Mouse (Mus musculus) skeletal muscle tissue, adult 2 months (tissue): ENCODE results near the gene Gm21983.

Experiments
- DNase-seq: peaks from one replicate; pipeline ENCODE4 v3.0.0-alpha.2; 2012; ENCODE audit warnings: low read depth, low spot score

Gene Gm21983

GRCm38 (mm10) chr7:27160921-27161320 lies 20.0 kb downstream of the Gm21983 start:
- DNase-seq: no peak

GRCm38 (mm10) chr7:27159882-27160281 lies 21.0 kb downstream of the Gm21983 start:
- DNase-seq: peak; percentile 83

DNA sequence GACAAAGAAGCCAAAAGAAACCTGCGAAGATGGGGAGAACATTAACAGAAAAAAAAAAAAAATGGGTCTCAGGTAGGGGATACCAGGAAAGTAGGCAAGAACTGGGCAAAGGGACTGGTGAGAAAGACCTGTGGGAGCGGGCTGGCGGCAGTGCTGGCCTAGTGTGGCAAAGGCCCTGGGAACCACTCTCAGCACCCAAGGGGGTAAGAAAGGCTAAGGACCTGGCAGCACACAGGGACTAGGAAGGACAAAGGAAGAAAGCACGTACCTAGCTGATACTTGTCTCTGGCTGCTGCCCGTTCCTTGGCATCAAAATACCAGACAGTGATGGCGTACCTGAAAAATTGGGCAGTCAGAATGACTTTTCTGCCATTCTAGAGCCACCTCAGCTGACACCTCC lies 21.6 kb downstream of the Gm21983 start:
- DNase-seq: no peak

- no peak for DNase-seq
Measured at GRCm38 (mm10) chr7:27158171-27158570, 22.7 kb downstream of the Gm21983 start.

DNA sequence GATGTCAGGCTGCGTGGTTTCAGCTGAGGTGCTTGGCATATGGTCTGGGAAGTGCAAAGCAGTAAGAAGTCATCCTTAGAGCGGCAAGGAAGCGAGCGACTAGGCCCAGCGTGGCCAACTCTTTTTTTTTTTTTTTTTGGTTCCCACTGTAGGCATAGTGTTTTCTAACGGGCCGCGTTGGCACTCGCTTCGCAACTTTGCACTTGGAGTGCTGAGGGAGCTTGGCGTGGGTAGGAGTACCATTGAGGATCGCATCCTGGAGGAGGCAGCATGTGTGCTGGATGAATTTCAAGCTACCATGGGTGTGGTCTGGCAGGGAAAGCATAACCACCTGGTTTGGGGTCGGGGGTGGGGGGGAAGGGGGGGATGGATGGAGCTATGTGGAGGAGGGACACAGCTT lies 24.9 kb downstream of the Gm21983 start:
- no peak for DNase-seq

DNA sequence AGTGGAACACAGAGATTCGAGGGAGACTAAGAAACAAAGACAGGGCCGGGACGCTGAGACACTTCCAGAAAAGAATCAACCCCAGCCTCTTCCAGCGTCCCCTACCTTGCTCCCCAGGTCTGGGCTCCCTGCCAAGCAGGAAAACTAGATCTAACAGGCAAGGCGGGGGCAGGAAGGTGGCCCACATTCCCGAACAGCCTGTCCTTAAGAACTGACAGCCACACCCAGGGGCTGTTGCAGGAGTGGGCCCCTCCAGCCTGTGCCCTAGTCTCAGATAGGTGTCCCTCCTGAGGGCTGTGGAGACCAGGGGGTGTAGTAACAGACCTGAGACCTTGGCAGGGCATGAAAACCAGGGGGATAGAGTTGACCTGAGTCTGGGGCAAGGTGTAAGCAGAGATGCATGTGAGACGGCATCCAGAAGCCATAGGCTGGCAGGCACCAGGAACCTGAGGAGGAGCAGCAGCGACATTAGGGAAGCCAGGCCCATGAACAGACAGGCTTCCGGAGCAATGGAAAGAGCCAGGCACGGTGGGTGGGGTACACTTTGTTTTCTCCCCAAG lies 27.6 kb downstream of the Gm21983 start, which contains the start of gene Cyp2t4:
Gene Cyp2t4, plus strand, starts transcription at position 510 of the 560 bp plus-strand sequence.
- DNase-seq: no peak

DNA sequence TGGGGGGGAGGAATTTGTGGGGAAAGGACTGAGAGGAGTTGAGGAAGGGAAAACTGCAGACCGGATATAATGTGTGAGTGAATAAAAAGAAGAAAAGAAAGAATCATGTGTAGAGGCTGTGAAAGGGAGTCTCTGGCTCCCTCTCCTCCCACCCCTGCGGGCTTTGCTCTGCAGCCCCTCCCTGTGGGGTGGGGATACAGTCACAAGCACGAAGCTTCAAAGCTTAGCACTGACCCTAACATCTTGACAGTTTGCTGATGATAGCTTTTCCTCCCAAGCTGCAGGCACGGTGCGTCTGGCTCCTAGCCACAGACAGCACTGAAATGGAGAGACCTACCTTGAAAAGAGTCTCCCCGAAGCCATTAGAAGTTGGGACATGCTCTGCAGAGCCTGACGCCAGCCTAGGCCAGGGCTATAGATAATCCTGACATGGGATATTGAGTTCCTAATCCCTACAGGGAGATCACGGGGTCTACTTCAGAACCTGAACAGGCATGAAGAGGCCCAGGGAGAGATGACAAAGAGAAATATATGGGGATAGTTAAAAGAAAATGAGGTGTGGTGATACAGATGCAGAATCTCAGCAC lies 44.4 kb downstream of the Gm21983 start:
- no peak for DNase-seq

- no peak for DNase-seq
Measured at GRCm38 (mm10) chr7:27133757-27134156, 47.1 kb downstream of the Gm21983 start.

DNA sequence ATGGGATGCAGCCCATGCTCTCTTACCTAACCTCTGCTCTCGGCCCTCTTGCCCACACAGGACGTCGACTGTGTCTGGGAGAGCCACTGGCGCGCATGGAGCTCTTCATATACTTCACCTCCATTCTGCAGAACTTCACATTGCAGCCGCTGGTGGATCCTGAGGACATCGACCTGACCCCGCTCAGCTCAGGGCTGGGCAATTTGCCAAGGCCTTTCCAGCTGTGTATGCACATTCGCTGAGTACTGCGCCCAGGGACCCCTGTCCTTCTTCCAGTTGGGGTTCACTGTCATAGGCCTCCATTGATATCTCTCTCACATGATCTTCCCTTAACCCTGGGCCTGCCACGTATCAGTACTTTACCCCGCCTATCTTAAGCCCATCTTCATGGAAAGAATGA lies 47.7 kb downstream of the Gm21983 start:
- no peak for DNase-seq

DNA sequence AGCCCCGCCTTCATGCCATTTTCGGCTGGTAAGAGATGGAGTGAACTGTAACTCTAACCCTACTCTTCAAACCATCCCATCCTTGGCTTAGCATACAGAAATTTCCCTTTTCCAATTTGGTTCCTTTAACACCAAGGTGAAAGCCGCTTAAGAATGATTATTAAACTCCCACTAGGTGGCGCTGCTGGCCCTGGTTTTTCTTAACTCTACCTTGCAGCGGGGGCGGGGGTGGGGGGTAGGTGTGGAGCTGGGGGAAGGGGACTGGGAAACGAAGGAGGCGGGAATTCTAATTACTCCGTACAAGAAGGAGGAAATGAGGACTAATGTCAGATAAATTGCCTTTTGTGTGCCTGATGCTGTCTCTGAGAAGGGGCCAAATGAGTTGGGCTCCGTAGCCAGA lies 48.3 kb downstream of the Gm21983 start:
- DNase-seq: peak; percentile 30

GRCm38 (mm10) chr7:27131387-27131786 lies 49.5 kb downstream of the Gm21983 start:
- DNase-seq: no peak

- DNase-seq: no peak
Measured at GRCm38 (mm10) chr7:27130521-27131370, 50.1 kb downstream of the Gm21983 start.

DNA sequence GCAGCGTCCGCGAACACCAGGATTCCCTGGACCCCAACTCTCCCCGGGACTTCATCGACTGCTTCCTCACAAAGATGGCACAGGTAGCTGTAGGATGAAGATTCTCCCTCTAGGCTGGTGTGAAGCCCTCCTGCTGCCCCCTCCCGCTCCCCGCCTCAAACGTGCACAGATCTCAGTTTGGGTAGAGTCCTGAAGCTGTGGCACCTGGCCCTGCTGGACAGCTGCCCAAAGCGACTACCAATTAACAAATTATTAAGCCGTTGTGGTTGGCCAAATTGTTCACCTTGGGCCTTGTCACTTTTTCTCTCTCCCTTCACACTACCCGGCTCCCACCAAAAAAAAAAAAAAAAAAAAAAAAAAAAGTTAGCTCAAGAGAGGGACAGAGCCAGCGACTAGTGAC lies 51.1 kb downstream of the Gm21983 start:
- no peak for DNase-seq

DNA sequence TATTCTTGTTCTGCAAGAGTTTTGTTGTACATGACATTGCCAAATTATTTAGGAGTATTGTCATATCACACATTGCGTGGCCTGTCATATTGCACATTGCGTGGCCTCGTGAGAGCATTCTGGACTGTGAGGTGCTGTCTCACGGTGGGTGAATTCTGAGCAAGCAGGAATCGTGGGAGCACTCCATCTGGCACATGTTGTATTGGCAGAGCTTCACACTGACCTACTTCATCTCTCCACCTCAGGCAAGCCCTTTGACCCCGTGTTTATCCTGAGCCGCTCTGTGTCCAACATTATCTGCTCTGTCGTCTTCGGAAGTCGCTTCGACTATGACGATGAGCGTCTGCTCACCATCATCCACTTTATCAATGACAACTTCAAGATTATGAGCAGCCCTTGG lies 51.9 kb downstream of the Gm21983 start:
- no peak for DNase-seq

- DNase-seq: no peak
Measured at GRCm38 (mm10) chr7:27128162-27128561, 52.7 kb downstream of the Gm21983 start.

DNA sequence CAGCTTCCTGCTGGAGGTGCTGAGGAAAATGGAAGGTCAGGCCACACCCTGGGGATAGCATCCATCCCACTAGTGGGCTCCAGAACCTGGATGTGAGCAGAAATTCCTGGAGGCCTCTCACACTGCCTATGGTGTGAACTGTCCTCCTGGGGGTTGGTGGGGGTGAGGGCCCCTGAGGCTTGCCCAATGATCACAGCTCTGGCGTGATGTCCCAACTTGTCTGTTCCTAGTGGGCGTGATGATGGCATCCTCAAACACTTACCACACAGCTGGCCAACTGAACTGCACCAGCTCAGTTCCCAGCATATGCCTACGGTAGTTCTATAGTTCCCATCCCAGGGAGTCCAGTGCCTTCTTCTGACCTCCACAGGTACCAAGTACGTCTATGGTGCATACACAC lies 55.9 kb downstream of the Gm21983 start:
- no peak for DNase-seq

DNA sequence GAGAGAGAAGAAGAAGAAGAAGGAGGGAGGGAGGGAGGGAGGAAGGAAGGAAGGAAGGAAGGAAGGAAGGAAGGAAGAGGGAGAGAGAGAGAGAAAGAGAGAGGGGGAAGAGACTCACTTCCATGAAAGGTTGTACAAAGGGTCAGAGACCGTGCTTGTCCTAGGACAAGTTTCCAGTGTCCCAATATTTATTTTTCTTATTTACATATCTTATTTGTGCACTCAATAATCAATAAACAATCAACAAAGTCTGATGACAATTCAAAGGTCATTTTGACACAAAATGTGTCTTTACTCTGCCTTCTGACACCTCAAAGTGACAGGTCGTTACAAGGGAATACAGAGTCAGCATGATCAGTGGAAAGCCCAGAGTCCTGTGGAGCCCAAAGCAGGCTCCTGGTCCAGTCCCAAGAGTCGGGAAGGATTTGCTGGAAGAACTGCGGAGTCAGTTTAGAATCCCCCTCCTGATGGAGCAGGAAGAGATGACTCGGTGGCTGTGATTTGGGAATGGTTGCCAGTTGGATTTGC lies 56.5 kb downstream of the Gm21983 start:
- no peak for DNase-seq

- DNase-seq: no peak
Measured at GRCm38 (mm10) chr7:27119676-27120075, 61.2 kb downstream of the Gm21983 start, which contains the start of gene Cyp2f2. Cyp2f2 (plus strand) TSS chr7:27119909.
